11 mouse cellular contexts compared by ENCODE assay signal in genomic region chr12:110975838-110976468, GRCm38 (mm10). TPM values are rescaled to one million over a fixed set of nuclear protein-coding genes. Genes with fewer than 3 reads are reported as not detected.
DNase-seq lines count a peak whose midpoint lies in the region; ATAC-seq and TF ChIP-seq lines count a peak whose summit lies in the region.
"Had no signal": no experiment of that assay in that cellular context is flagged by ENCODE, and none has a peak within 500 bp of the region (broad histone marks: within the 10 kb centered on the region; RNA-seq: fewer than 3 reads in every experiment).

No protein-coding gene starts in this region.

- peaks cover 62% of the 10 kb centered on the region for H3K36me3 ChIP-seq in megakaryocyte, embryonic 14.5 days (replicated peaks; ENCODE audit: low read length)
- peaks cover 46% of the 10 kb centered on the region for H3K36me3 ChIP-seq in intestine, postnatal 0 days (ENCODE audit: control insufficient read depth, insufficient read depth)

- peak overlapping the region; percentile 51 for H3K4me3 ChIP-seq in megakaryocyte, embryonic 14.5 days (replicated peaks)
- H3K4me3 ChIP-seq in intestine, postnatal 0 days (ENCODE audit: low read depth, low read length) = no peak overlapping the region

- H3K9me3 ChIP-seq in megakaryocyte, embryonic 14.5 days = peaks cover 8% of the 10 kb centered on the region; the same call in 1 of the 2 replicates
- H3K9me3 ChIP-seq in intestine, postnatal 0 days (ENCODE audit: control insufficient read depth) = no peaks in the 10 kb centered on the region

- peak overlapping the region; percentile 72 for H3K4me2 ChIP-seq in intestine, postnatal 0 days (replicated peaks; ENCODE audit: low read depth)

- TF ChIP-seq CTCF in intestine, postnatal 0 days (IDR thresholded peaks at IDR 0.05; ENCODE audit: low read depth) = no peak

- 76% methylated on average over 4 of the region's 4 CpGs for WGBS in intestine, postnatal 0 days

- DNase-seq in gastrocnemius, adult 18-20 months (ENCODE audit: low spot score) = peak; percentile 87
- DNase-seq in gastrocnemius, postnatal 4 days (ENCODE audit: low spot score in 2 of 2) = no peak
- DNase-seq in testis, postnatal 14 days (ENCODE audit: low spot score) = peak; percentile 27
- no peak for DNase-seq in lung, postnatal 10 days
- no peak for DNase-seq in adrenal gland, adult 2 months
- DNase-seq: left cerebral cortex, postnatal 4 days; thymus, adult 2 months had no signal

- no peak overlapping the region for H3K9ac ChIP-seq in intestine, postnatal 0 days (ENCODE audit: low read depth, low read length)

- peak overlapping the region; percentile 17 for H3K27ac ChIP-seq in intestine, postnatal 0 days (ENCODE audit: low read depth, low read length)
- H3K27ac ChIP-seq: kidney, postnatal 0 days had no signal

- no peak for ATAC-seq in megakaryocyte, adult 5-6 weeks (ENCODE audit: poor library complexity, severe bottlenecking)
- ATAC-seq in intestine, postnatal 0 days = no peak

- peaks cover 14% of the 10 kb centered on the region for H3K27me3 ChIP-seq in megakaryocyte, embryonic 14.5 days (replicated peaks)
- no peaks in the 10 kb centered on the region for H3K27me3 ChIP-seq in intestine, postnatal 0 days (replicated peaks; ENCODE audit: control insufficient read depth, insufficient read depth, low read length)

- H3K4me1 ChIP-seq in megakaryocyte, embryonic 14.5 days = peaks cover 73% of the 10 kb centered on the region
- no peaks in the 10 kb centered on the region for H3K4me1 ChIP-seq in intestine, postnatal 0 days (replicated peaks; ENCODE audit: control insufficient read depth, insufficient read depth, low read length)

RNA-seq across cellular contexts. Expression of gene Ankrd9, which starts 2.9 kb away (rescaled TPM):
- 100 to 1,000 TPM; 109 to 181 TPM for total RNA-seq in gastrocnemius, adult 18-20 months (2021)
- 10 to 100 TPM; 12.9 to 17.5 TPM for total RNA-seq in gastrocnemius, postnatal 4 days (2021)
- polyA plus RNA-seq in megakaryocyte, embryonic 14.5 days (2012; ENCODE audit: insufficient read depth, low replicate concordance) = 3.6 and 7.0 TPM in 2 replicates
- total RNA-seq in megakaryocyte, adult 5-6 weeks (2015) = 1.6 and 2.8 TPM in 2 replicates
- 3.0 and 3.3 TPM in 2 replicates for total RNA-seq in megakaryocyte, adult 5-6 weeks (2017)
- 76.3 and 80.0 TPM in 2 replicates for polyA plus RNA-seq in intestine, postnatal 0 days (2015; fragmentation: Nextera tagmentation; extraction: Ambion mirVana)
- 10 to 100 TPM; 30.4 to 42.7 TPM for total RNA-seq in adrenal gland, adult 2 months (2021)
- polyA plus RNA-seq in adrenal gland, adult 2 months (2012; rRNA removed) = 90.6 and 110 TPM in 2 replicates

Comparison
In these comparisons a context has a peak if more than half of its experiments do, and no peak if none do; other contexts are left out.
1. DNase-seq: peak in gastrocnemius, adult 18-20 months (single experiment) and testis, postnatal 14 days (single experiment); none in gastrocnemius, postnatal 4 days (0 of 2), lung, postnatal 10 days (single experiment) and adrenal gland, adult 2 months (single experiment).